Mouse (Mus musculus): ENCODE data around the gene Dcdc2c. TPM values are rescaled to one million over a fixed set of nuclear protein-coding genes. Genes with fewer than 3 reads are reported as not detected.

Dcdc2c gene
- total and polyA plus RNA-seq, 2 experiments, result not detected

- no peaks in the 10 kb centered on the region for H3K36me3 ChIP-seq (ENCODE audit: control insufficient read depth, insufficient read depth, low read length)
- 66% methylated on average over 5 of the region's 5 CpGs for WGBS
Measured at GRCm38 (mm10) chr12:28494289-28494688, 57.9 kb downstream of the Dcdc2c start.

DNA sequence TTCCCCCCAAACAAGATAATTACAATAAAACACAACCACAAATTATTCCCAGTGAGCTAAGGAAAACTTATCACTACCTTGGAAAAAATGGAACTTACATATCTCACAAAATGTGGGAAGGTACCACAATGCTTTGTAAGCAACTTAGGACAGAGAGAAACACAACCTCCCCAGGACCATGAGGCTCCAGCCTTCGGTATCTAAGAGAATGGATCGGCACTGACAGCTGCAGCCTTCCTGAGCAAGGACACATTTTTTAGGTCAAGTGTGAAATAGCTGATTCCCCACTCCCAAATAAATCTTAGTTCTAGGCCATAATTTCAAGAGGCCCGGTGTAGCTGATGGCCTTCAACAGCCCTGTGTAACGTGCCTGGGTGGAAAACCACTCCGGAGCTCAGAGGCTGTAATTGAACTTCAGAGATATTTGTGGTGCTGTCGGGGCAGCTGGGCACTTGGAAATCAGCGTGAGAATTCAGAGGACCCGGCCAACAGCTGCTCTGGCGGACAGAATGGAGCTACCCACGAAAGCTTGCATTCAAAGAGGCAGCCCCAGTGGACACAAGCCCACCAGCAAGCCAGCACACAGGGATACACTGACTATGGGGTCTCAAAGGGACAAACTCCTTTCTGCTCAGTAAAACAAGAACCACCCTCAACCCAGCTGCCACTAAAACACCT lies 69.6 kb downstream of the Dcdc2c start:
- WGBS, result 81% methylated on average over 10 of the region's 10 CpGs
- H3K27ac ChIP-seq (replicated peaks; ENCODE audit: insufficient read depth, low read depth, low read length), result no peak overlapping the region
- no peaks in the 10 kb centered on the region for H3K27me3 ChIP-seq (ENCODE audit: control insufficient read depth, insufficient read depth, low read length)
- no peaks in the 10 kb centered on the region for H3K4me1 ChIP-seq (ENCODE audit: control insufficient read depth, insufficient read depth, low read length)
- H3K4me3 ChIP-seq (ENCODE audit: insufficient read depth, low read depth, low read length), result no peak overlapping the region
- TF ChIP-seq POLR2A (IDR thresholded peaks at IDR 0.05; ENCODE audit: extremely low read depth, insufficient read depth, low read length), result no peak
- TF ChIP-seq CTCF (IDR thresholded peaks at IDR 0.05; ENCODE audit: low read depth, low read length), result no peak
- H3K36me3 ChIP-seq (ENCODE audit: control insufficient read depth, insufficient read depth, low read length), result no peaks in the 10 kb centered on the region
- no peak overlapping the region for H3K9ac ChIP-seq (ENCODE audit: low read depth, low read length)
- no peaks in the 10 kb centered on the region for H3K79me2 ChIP-seq (ENCODE audit: control insufficient read depth, insufficient read depth, low read length)
- no peak for DNase-seq (ENCODE audit: extremely low read depth, low read depth, low spot score)

More at GRCm38 (mm10) chr12:28494289-28494688, 57.9 kb downstream of the Dcdc2c start:
- Histone ChIP-seq H3K27me3 (ENCODE audit: control insufficient read depth, insufficient read depth, low read length) (no peaks in the 10 kb centered on the region), H3K27ac (replicated peaks; ENCODE audit: insufficient read depth, low read depth, low read length) (no peak overlapping the region), H3K9ac (ENCODE audit: low read depth, low read length) (no peak overlapping the region), H3K79me2 (ENCODE audit: control insufficient read depth, insufficient read depth, low read length) (no peaks in the 10 kb centered on the region), H3K4me3 (ENCODE audit: insufficient read depth, low read depth, low read length) (no peak overlapping the region), H3K4me1 (ENCODE audit: control insufficient read depth, insufficient read depth, low read length) (no peaks in the 10 kb centered on the region)
- no peak for TF ChIP-seq POLR2A (IDR thresholded peaks at IDR 0.05; ENCODE audit: extremely low read depth, insufficient read depth, low read length)
- no peak for TF ChIP-seq CTCF (IDR thresholded peaks at IDR 0.05; ENCODE audit: low read depth, low read length)
- DNase-seq (ENCODE audit: extremely low read depth, low read depth, low spot score), result no peak

DNA sequence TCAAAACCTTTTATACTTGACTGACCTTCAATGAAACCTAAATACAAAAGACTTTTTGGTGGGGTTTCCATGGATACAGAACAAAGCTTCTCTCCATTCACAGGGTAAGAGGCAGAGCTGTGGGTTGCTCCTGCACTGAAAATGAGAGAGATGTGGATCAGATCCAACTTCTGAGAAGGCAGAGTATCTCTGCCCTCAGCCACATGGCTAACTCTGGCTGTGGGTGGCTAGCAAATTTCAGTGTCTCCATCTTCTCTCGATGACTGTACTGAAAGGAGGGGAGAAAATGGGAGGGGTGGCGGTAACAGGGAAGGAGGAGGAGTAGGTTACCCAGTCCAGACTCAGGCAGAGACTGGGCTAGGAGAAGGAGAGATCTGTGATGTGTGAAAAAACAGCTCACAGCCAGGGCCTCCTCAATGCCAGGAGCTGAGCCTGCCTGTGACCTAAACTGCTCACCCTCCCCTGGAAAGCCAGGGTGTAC lies 91.2 kb downstream of the Dcdc2c start:
- Histone ChIP-seq H3K36me3 (ENCODE audit: control insufficient read depth, insufficient read depth, low read length) (no peaks in the 10 kb centered on the region), H3K27me3 (ENCODE audit: control insufficient read depth, insufficient read depth, low read length) (no peaks in the 10 kb centered on the region), H3K27ac (replicated peaks; ENCODE audit: insufficient read depth, low read depth, low read length) (no peak overlapping the region), H3K4me1 (ENCODE audit: control insufficient read depth, insufficient read depth, low read length) (no peaks in the 10 kb centered on the region), H3K4me3 (ENCODE audit: insufficient read depth, low read depth, low read length) (no peak overlapping the region), H3K79me2 (ENCODE audit: control insufficient read depth, insufficient read depth, low read length) (no peaks in the 10 kb centered on the region), H3K9ac (ENCODE audit: low read depth, low read length) (no peak overlapping the region)
- TF ChIP-seq POLR2A (IDR thresholded peaks at IDR 0.05; ENCODE audit: extremely low read depth, insufficient read depth, low read length) (no peak), CTCF (IDR thresholded peaks at IDR 0.05; ENCODE audit: low read depth, low read length) (no peak)
- DNase-seq (ENCODE audit: extremely low read depth, low read depth, low spot score), result no peak
- WGBS, result 92% methylated on average over 2 of the region's 2 CpGs

- Histone ChIP-seq H3K36me3 (ENCODE audit: control insufficient read depth, insufficient read depth, low read length) (no peaks in the 10 kb centered on the region), H3K4me1 (ENCODE audit: control insufficient read depth, insufficient read depth, low read length) (no peaks in the 10 kb centered on the region), H3K27ac (replicated peaks; ENCODE audit: insufficient read depth, low read depth, low read length) (no peak overlapping the region), H3K27me3 (ENCODE audit: control insufficient read depth, insufficient read depth, low read length) (no peaks in the 10 kb centered on the region), H3K9ac (ENCODE audit: low read depth, low read length) (no peak overlapping the region), H3K4me3 (ENCODE audit: insufficient read depth, low read depth, low read length) (no peak overlapping the region), H3K79me2 (ENCODE audit: control insufficient read depth, insufficient read depth, low read length) (no peaks in the 10 kb centered on the region)
- 82% methylated on average over 7 of the region's 7 CpGs for WGBS
- TF ChIP-seq POLR2A (IDR thresholded peaks at IDR 0.05; ENCODE audit: extremely low read depth, insufficient read depth, low read length) (no peak), CTCF (IDR thresholded peaks at IDR 0.05; ENCODE audit: low read depth, low read length) (no peak)
- DNase-seq (ENCODE audit: extremely low read depth, low read depth, low spot score), result no peak
Measured at GRCm38 (mm10) chr12:28460523-28460922, 91.7 kb downstream of the Dcdc2c start.

DNA sequence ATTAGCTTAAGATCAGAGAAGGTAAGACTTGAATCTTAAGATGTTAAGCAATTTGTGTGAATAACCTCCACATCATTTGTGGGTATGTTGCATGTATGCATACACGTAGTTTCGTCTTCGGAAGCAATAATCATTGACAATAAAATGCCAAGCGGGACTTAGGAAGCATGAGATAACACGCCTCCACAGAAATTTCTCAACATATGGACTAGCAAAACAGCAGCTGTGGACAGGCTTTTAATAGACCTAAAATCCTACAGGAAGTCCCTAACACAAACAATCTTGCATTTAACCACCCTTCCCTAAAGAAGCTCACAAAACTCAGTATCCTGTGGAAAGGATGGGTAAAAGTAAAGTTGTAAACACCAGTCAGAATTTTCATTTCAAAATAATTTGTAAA lies 93.4 kb downstream of the Dcdc2c start:
- DNase-seq (ENCODE audit: extremely low read depth, low read depth, low spot score), result no peak
- Histone ChIP-seq H3K27me3 (ENCODE audit: control insufficient read depth, insufficient read depth, low read length) (no peaks in the 10 kb centered on the region), H3K4me1 (ENCODE audit: control insufficient read depth, insufficient read depth, low read length) (no peaks in the 10 kb centered on the region), H3K4me3 (ENCODE audit: insufficient read depth, low read depth, low read length) (no peak overlapping the region), H3K79me2 (ENCODE audit: control insufficient read depth, insufficient read depth, low read length) (no peaks in the 10 kb centered on the region), H3K9ac (ENCODE audit: low read depth, low read length) (no peak overlapping the region), H3K27ac (replicated peaks; ENCODE audit: insufficient read depth, low read depth, low read length) (no peak overlapping the region), H3K36me3 (ENCODE audit: control insufficient read depth, insufficient read depth, low read length) (no peaks in the 10 kb centered on the region)
- WGBS, result 89% methylated on average over 5 of the region's 5 CpGs
- TF ChIP-seq CTCF (IDR thresholded peaks at IDR 0.05; ENCODE audit: low read depth, low read length) (no peak), POLR2A (IDR thresholded peaks at IDR 0.05; ENCODE audit: extremely low read depth, insufficient read depth, low read length) (no peak)

DNA sequence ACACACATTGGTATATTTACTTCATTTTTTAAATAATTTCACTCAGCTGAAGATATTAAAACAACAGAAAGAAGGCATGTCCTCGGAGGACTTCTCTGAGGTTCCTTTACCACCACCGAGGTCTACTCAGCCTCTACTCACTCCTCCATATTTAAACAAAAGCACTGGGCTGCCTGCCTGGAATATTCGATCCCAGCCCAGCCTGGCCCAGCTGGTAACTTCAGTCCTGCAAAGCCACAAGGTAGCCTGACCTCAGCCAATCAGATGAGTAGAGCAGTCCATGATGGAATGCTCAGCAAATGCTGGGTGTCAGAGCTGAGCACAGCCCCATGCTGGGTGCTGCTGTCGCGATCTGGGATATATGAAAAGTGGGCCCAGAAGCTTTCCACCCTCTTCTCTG lies 115.7 kb downstream of the Dcdc2c start:
- TF ChIP-seq POLR2A (IDR thresholded peaks at IDR 0.05; ENCODE audit: extremely low read depth, insufficient read depth, low read length) (no peak), CTCF (IDR thresholded peaks at IDR 0.05; ENCODE audit: low read depth, low read length) (no peak)

More for the DNA sequence above, 115.7 kb downstream of the Dcdc2c start:
- WGBS, result 70% methylated on average over 5 of the region's 5 CpGs
- no peak overlapping the region for H3K9ac ChIP-seq (ENCODE audit: low read depth, low read length)
- no peaks in the 10 kb centered on the region for H3K27me3 ChIP-seq (ENCODE audit: control insufficient read depth, insufficient read depth, low read length)
- no peaks in the 10 kb centered on the region for H3K36me3 ChIP-seq (ENCODE audit: control insufficient read depth, insufficient read depth, low read length)
- no peaks in the 10 kb centered on the region for H3K79me2 ChIP-seq (ENCODE audit: control insufficient read depth, insufficient read depth, low read length)
- H3K4me3 ChIP-seq (ENCODE audit: insufficient read depth, low read depth, low read length), result no peak overlapping the region
- no peak for DNase-seq (ENCODE audit: extremely low read depth, low read depth, low spot score)
- no peak overlapping the region for H3K27ac ChIP-seq (replicated peaks; ENCODE audit: insufficient read depth, low read depth, low read length)
- H3K4me1 ChIP-seq (ENCODE audit: control insufficient read depth, insufficient read depth, low read length), result peaks cover 1% of the 10 kb centered on the region; the same call in 1 of the 2 replicates
